Mouse (Mus musculus): ENCODE results near the gene Heatr4.

GRCm38 (mm10) chr12:84008729-84009128, 24.1 kb upstream of the Heatr4 start:
- no peak for TF ChIP-seq GATA1 (IDR thresholded peaks at IDR 0.05; ENCODE audit: borderline replicate concordance, low read length)
- TF ChIP-seq FLI1 (IDR thresholded peaks at IDR 0.05; ENCODE audit: low read length), result no peak

All from megakaryocyte, embryonic 14.5 days (primary cell).